Mouse (Mus musculus) frontal cortex, postnatal 36 days (tissue): ENCODE measurements around the gene Btbd2.
A peak's percentile ranks its signal among the peaks of the same experiment; 100 is the strongest.
"Not testable (repeated sequence)": the region's sequence is repeated elsewhere in the genome, so short reads cannot be mapped to it uniquely, and the experiment has no call there.

Experiments
- DNase-seq, 2 experiments: peaks; one replicate each; pipeline ENCODE4 v3.0.0; 2022; ENCODE audit warnings: low spot score in 2 of 2

Btbd2 gene

DNA sequence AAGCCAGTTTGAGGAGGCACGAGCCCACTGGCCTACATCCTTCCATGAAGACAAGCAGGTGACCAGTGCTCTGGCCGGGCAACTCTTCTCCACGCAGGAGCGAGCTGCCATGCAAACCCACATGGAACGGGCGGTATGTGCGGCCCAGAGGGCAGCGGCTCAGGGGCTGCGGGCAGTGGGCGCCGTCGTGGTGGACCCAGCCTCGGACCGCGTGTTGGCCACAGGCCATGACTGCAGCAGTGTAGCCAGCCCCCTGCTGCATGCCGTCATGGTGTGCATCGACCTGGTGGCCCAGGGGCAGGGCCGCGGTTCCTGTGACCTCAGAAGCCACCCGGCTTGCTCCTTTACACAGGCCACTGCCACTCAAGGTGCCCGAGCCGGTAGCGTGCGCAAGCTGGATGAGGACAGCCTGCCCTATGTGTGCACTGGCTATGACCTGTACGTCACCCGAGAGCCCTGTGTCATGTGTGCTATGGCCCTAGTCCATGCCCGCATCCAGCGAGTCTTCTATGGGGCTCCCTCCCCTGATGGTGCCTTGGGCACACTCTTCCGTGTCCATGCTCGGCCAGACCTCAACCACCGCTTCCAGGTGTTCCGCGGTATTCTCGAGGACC, 50.0 kb downstream of the Btbd2 start:
- no peak for DNase-seq

DNA sequence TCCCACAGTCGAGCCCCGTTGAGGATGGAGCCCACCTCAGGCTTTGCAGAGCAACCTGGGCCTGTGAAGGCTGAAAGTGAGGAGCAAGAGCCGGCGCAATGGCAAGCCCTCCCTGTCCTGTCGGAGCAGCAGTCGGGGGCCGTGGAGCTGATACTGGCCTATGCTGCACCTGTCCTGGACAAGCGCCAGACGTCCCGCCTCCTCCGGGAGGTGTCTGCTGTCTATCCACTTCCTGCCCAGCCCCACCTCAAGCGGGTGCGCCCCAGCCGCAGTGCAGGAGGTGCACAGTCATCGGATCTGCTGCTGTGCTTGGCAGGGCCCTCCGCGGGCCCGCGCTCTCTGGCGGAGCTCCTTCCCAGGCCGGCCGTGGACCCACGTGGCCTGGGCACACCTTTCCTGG, 50.6 kb downstream of the Btbd2 start:
- DNase-seq = no peak

DNA sequence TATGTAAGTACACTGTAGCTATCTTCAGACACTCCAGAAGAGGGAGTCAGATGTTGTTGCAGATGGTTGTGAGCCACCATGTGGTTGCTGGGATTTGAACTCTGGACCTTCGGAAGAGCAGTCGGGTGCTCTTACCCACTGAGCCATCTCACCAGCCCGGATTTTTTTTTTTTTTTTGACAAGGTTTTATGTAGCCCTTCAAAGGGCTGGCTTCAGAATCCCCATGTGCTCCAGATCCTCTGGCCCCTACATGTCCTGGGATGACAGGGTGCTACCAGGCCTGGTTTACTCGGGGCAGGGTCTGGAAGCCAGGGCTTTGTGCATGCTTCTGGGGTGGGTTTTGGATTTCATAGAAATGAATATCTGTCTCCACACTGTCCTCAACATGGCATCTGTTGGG, 51.1 kb downstream of the Btbd2 start, which contains the start of gene Gm49322:
Gm49322 (plus strand) TSS at position 301 of the 400 bp plus-strand sequence.
- not testable (repeated sequence) for DNase-seq

DNA sequence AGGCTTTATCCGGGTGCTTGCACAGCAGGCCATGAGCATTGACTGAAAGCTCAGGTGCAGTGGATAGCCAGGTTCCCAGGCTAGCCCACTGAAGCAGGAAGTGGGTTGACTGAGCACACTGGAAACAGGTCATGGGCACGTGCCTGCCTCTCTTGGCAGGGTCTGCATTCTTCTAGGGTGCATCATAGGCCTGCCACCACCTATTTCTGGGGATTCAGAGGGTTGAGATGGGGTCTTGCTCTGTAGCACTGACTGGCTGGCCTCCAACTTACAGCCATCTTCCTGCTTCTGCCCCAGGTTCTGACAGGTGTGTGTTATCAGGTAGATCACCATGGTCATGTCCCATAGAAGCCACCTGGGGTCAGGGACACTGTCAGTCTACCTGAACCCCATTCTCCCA, 51.9 kb downstream of the Btbd2 start:
- no peak for DNase-seq

DNA sequence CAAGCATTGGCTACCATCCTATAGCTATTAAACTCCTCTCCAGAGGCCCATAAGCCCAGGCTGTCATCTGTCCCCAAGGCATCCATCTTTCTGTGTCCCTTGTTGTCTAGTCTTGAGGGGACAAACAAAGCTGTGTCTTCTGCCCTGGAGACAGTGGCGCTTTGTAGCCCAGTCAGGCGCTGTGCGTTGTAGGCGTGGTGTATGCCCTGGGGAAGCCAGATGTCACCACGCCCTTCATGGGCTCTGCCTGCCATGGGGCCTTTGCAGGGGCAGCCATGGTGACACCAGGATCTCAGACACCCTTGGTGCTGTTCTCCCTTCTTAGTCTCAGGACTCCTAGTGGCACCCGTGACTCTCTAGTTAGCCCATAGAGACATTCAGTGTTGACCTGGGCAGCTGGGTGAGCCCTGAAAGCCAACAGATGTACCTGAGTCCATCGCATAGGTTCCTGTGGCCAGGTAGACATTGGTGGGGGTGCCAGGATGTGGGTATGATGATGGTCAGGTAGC, 52.8 kb downstream of the Btbd2 start:
- no peak for DNase-seq

DNA sequence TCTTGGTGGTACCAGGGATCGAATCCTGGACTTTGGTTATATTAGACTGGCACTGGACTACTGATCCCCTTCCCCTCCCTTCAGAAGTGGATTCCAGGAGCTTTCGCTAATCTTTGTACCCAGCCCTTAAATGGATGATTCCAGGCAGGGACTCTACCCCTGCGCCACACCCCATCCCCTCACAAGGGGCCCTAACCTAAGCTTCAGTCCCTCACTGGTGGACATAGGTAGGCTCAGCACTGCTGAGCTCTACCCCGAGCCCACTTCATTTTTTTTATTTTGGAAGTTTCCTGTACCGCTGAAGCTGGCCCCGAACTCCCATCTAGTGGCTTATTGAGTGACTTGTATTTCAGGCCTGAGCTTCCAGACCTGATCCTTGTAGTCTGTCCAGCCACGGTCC, 53.5 kb downstream of the Btbd2 start:
- DNase-seq = no peak

DNA sequence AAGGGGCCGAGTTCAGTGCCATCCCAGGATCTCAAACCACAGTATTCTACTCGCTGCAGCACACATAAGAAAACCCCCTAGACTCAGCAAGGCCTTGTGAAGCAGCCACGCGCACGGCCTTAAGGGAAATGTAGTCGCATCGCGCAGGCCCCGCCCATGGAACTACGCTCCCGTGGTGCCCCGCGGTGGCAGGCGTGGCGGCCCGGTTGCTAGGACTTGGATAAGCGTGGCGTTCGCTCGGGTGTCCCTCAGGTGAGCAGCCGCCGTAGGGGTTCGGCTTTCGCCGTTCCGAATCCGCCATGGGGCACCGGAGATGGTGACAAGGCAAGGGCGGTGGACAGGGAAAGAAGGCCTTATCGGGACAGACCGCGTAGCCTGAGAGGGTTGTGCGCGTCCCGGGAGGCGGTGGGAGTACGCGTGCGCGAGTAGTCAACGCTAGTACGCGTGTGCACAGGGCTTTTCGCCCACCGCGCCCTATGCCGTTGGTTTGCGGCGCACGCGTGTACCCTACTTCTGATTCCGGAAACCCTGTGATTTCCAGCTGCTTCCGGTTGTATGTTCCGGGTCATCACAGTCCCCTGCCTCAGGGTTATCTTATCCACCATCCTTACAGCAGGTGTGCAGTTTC, 54.1 kb downstream of the Btbd2 start, which contains the start of the genes Scamp4 and Adat3:
Scamp4 (plus strand) TSS at position 175 of the 628 bp plus-strand sequence.
Adat3 (plus strand) TSS at position 183 of the 628 bp plus-strand sequence.
- peak; percentile 98 to 99 for DNase-seq

DNA sequence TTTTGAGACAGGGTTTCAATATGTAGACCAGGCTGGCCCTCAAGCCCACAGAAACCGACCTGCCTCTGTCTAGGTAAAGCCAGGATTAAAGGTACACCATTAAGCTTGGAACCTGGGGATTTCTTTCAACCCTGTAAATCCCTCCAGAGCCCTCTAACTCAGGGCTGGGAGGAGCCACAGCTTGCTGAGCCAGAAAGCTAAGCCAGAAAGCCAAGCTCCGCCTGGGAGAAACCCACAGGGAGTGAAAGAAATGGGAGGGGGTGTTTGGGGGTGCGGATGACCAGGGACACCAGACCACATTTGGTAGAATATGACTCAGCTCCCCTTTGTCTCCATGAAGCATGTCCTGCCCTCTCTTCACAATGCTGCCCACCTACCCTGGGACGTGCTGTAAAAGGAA, 60.6 kb downstream of the Btbd2 start:
- no peak for DNase-seq
